Mouse (Mus musculus) urinary bladder, postnatal 4 days (tissue): ENCODE results near the gene Gm17428.

ENCODE experiments used
- DNase-seq, 2 experiments: peaks; one replicate each; pipeline ENCODE4 v3.0.0; 2021 to 2022; ENCODE audit warnings: low spot score in 2 of 2

Gene Gm17428

DNA sequence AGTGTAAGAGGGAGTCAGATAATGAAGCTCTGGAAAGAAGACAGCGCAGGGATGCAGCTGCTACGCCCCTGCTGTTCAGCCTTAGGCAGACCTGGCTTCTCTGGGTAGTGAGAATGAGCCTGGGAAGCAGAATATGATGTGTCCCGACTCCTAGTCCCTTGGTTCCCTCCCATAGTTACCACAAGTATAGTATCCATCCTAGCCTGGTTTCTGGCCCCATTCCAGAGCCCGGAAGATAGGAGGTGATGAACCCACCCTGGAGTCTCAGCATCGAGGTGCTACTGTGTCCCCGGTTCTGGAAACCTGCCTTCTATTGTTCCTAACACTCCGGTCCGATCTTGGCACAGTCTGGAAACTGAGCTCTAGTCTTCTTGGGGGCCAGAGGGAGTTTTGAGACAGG, 31.7 kb downstream of the Gm17428 start:
- no peak for DNase-seq

DNA sequence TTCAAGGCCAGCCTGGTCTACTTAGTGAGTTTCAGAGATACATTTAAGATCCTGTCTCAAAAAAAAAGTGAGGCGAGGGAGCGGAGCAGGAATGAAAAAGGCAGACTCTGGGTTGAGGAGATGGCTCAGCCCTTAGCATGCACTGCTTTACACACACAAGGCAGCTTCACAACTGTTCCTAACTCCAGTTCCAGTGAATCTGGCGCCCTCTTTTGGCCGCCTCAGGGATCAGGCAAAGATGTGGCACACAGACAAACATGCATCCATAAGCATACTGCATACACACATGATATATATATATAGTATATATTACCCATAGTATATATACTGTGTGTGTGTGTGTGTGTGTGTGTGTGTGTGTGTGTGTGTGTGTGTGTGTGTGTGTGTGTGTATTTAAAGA, 34.4 kb downstream of the Gm17428 start:
- DNase-seq, result no peak

DNA sequence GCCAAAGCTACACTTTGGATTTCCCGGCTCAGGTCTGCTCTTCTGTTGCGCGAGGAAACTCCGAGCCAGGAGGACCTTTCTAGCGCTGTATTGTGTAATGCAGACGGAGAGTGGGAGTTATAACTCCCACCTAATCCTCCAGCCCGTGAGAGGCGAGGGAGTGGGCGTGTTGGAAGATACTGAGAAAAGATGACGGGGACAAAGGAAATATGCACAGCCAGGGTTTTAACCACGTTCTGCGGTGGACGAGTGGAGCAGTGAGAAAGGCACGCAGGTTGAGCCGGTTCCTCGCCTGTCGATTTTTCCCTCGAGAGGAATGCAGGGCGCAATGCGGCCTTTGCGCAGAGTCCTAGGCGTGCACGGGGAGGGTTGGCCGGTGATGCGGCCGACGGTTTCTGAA, 37.9 kb downstream of the Gm17428 start:
- DNase-seq, result no peak

DNA sequence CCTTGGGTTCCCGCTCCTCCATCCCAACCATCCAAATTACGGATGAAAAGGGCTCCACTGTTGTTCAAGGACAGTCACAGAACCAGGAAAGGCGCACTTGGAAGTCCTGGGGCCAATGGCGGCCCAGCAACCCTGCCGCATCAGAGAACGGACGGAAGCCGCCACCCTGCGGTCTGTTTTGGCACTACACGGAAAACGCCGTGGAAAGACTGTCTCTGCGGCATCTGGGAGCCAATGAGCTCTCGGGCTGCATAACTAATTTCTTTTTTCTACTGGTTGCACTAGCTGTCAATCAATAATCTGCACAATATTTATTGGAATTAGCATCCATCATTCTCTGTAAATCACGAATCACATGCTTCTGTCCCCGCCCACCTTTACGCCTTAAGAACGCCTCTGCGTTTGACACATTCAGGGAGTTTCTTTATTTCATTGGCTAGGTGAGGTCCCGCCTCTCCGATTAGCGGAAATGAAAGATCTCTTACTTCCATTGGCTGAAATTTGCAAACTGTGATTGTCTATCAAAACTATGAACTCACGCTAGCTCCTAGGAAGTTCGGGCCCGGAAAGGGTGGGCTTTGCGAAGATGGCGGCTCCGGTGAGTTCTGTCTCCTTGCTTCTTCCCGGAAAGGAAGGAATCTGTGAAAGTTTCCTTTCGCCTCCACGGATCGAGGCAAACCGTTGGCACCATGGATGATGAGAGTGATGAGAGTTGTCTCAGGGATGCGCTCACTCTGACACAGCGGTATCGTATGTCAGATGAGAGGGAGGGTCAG, 38.4 kb downstream of the Gm17428 start, which contains the start of gene Ngdn:
TSS of gene Ngdn (plus strand) at position 464 of the 776 bp plus-strand sequence.
- peak; percentile 97 for DNase-seq

DNA sequence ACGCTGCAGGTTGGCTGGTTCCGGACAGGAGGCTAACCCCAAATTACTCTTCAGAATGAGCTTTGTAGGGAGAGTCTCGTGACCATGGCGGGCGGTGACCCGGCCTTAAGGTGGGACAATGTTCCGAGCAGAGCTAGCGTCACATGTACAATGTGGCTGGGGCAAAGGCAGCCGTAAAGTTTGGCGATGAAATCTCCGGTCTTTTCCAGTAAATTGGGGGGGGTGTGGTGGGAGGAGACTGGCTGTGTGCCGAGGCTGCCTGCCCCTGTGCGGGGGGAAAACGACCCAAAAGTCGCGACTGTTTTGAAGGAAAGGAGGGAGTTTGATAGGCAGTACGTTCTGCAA, 39.0 kb downstream of the Gm17428 start:
- no peak for DNase-seq

DNA sequence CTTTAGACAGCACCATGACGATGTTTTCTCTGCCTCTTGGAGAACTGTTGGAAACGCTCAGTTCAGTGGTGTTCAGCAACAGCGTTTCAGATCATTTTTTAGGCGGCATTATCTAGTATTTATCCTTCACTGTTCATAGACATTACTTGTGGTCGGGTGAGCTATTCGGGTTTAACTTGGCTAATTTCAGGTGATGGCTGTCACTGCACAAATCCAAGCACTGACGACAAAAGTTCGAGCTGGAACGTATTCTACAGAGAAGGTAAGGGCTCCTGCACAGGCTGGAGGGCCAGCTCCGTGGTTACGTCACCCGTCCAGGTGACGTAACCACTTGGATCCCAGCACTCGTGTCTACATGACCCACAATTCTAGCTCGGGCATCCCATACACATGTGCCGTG, 40.1 kb downstream of the Gm17428 start:
- DNase-seq, result no peak

DNA sequence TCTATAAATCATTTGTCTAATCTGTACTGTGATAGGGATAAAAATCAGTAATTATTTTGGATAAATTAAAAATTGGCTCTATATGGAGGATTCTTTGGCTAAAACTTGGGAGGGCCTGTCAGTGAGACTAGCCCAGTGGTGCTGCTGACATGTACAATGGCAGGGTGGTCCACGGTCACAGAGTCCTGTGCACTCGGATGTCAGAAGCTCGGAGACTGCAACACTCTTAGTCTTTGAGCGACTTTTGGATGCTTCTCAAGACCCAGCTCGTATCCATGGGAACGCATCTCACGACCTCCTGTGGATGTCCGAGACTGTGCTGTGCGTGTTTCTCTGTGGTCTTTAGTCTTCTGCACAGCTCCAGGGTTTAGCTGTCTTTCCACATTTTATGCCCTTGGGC, 43.7 kb downstream of the Gm17428 start:
- no peak for DNase-seq

DNA sequence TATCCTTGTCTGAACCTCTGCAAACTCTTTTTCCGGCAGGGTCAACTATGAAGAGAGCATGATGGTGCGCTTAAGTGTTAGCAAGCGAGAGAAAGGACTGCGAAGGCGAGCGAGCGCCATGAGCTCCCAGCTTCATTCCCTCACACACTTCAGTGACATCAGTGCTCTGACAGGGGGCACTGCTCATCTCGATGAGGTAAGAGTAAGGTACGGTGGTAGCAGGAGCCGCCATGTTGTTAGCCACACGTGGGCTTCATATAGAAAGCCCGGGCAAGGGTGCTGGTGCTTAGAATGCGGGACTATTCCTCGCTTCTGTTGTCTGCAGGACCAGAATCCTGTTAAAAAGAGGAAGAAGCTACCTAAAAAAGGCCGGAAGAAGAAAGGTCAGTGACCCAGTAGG, 46.3 kb downstream of the Gm17428 start:
- no peak for DNase-seq

DNA sequence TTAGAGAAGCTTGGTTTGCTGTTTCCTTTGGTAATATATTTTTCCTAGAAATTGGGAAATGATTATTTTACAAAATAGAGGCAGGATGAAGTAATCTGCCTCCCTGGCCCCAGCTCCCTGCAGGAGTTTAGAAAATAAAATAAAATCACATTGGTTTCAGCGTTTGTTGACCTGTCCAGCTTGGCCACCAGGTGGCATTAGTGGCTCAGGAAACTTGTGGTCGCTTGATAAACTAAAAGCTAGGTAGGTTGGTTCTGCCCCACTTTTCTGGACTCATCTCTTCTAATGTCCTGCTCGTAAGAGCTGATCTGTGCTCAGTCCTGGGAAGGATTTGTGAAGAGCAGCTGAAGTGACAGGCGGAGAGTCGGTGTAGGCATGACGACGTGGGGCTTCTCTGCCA, 47.5 kb downstream of the Gm17428 start:
- DNase-seq, result peak in 1 of 2 experiments; percentile 35

DNA sequence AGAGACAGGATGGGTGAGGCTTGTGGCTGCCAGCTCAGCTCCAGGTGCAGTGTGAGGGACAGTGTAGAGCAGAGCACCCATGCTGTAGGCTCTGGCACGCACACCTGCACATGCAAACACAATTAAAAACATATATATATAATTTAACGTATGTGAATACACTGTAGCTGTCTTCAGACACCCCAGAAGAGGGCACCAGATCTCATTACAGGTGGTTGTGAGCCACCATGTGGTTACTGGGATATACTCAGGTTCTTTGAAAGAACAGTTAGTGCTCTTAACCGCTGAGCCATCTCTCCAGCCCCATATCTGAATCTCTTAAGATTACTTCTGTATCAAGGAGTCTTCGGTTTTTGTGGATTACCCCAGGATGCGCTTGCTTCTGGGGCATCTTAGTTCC, 48.8 kb downstream of the Gm17428 start:
- no peak for DNase-seq
